Mouse (Mus musculus) urinary bladder, postnatal 0 days (tissue): Measurements from ENCODE around the gene Gabrg3. TPM values are rescaled to one million over a fixed set of nuclear protein-coding genes. Genes with fewer than 3 reads are reported as not detected.

ENCODE experiments used
- polyA plus RNA-seq: library from polyadenylated mRNA; unstranded; fragments of >200 nt; fragmentation: Nextera tagmentation; extraction: Ambion mirVana; gene quantifications from 2 replicates; pipeline ENCODE4 v1.2.1, GENCODE M21; 2015

Gene Gabrg3
- 0.10 and 0.36 TPM in 2 replicates for polyA plus RNA-seq

GRCm38 (mm10) chr7:57386517-57387340, at the start of gene Gabrg3:
Gabrg3 (minus strand) TSS chr7:57387188.

GRCm38 (mm10) chr7:57419392-57419791, 32.4 kb upstream of the Gabrg3 start, which contains the start of gene Gabrb3:
Gabrb3 (plus strand) TSS chr7:57419692.

Other genes starting within 250 kb of the Gabrg3 start
- 0.35 and 0.52 TPM in 2 replicates for gene Gabrb3, start 32.5 kb upstream of the Gabrg3 start, polyA plus RNA-seq
- gene Gabra5, start 122.9 kb upstream of the Gabrg3 start, polyA plus RNA-seq: 0.12 and 0.23 TPM in 2 replicates